8 mouse cellular contexts compared by ENCODE assay signal in genomic region chr5:150263162-150263561, GRCm38 (mm10).
DNase-seq lines count a peak whose midpoint lies in the region; ATAC-seq and TF ChIP-seq lines count a peak whose summit lies in the region.
"Had no signal": no experiment of that assay in that cellular context is flagged by ENCODE, and none has a peak within 500 bp of the region (broad histone marks: within the 10 kb centered on the region; RNA-seq: fewer than 3 reads in every experiment).

No protein-coding gene starts in this region.

- H3K36me3 ChIP-seq in hindbrain, embryonic 15.5 days = no peaks in the 10 kb centered on the region
- no peaks in the 10 kb centered on the region for H3K36me3 ChIP-seq in hindbrain, embryonic 10.5 days
- H3K36me3 ChIP-seq in hindbrain, postnatal 0 days (ENCODE audit: insufficient read depth, low read length) = no peaks in the 10 kb centered on the region
- H3K36me3 ChIP-seq: midbrain, embryonic 12.5 days had no signal

- H3K4me2 ChIP-seq in hindbrain, embryonic 15.5 days = peak overlapping the region; percentile 69
- H3K4me2 ChIP-seq in hindbrain, postnatal 0 days (ENCODE audit: low read depth, low read length) = peak overlapping the region; percentile 67
- H3K4me2 ChIP-seq: midbrain, embryonic 12.5 days had no signal

- ATAC-seq in hindbrain, embryonic 15.5 days (ENCODE audit: low FRiP score, low read depth) = no peak
- no peak for ATAC-seq in hindbrain, postnatal 0 days
- ATAC-seq in erythroid progenitor cell, adult 5-6 weeks (replicated peaks; ENCODE audit: low FRiP score, poor library complexity, severe bottlenecking) = no peak

- H3K9ac ChIP-seq in hindbrain, embryonic 15.5 days = no peak overlapping the region
- no peak overlapping the region for H3K9ac ChIP-seq in hindbrain, postnatal 0 days (replicated peaks; ENCODE audit: low read length)
- H3K9ac ChIP-seq: midbrain, embryonic 12.5 days had no signal

- peak overlapping the region; percentile 58; the same call in 1 of the 2 replicates for H3K4me3 ChIP-seq in hindbrain, embryonic 15.5 days
- no peak overlapping the region for H3K4me3 ChIP-seq in hindbrain, embryonic 10.5 days
- H3K4me3 ChIP-seq in bone marrow, adult 2 months (replicated peaks; ENCODE audit: control insufficient read depth, low read depth, low read length) = no peak overlapping the region
- H3K4me3 ChIP-seq in hindbrain, postnatal 0 days (ENCODE audit: low read length) = no peak overlapping the region
- H3K4me3 ChIP-seq: midbrain, embryonic 12.5 days had no signal

- H3K27me3 ChIP-seq in hindbrain, embryonic 15.5 days = no peaks in the 10 kb centered on the region
- H3K27me3 ChIP-seq in hindbrain, embryonic 10.5 days (ENCODE audit: insufficient read depth, poor library complexity, severe bottlenecking) = peaks cover 7% of the 10 kb centered on the region
- no peaks in the 10 kb centered on the region for H3K27me3 ChIP-seq in hindbrain, postnatal 0 days (ENCODE audit: insufficient read depth, low read length)
- H3K27me3 ChIP-seq: midbrain, embryonic 12.5 days had no signal

- no peak for TF ChIP-seq CTCF in bone marrow, adult 2 months (IDR thresholded peaks at IDR 0.05; ENCODE audit: control insufficient read depth, insufficient read depth, low read length)
- TF ChIP-seq CTCF in hindbrain, postnatal 0 days (IDR thresholded peaks at IDR 0.05; ENCODE audit: low read depth) = no peak

- TF ChIP-seq POLR2A in bone marrow, adult 2 months (IDR thresholded peaks at IDR 0.05; ENCODE audit: borderline replicate concordance, control insufficient read depth, low read depth, low read length) = no peak

- H3K27ac ChIP-seq in hindbrain, embryonic 15.5 days (replicated peaks) = no peak overlapping the region; the same call in 1 of the 2 replicates
- no peak overlapping the region for H3K27ac ChIP-seq in hindbrain, embryonic 10.5 days
- peak overlapping the region; percentile 24; the same call in 1 of the 2 replicates for H3K27ac ChIP-seq in bone marrow, adult 2 months (ENCODE audit: control insufficient read depth, insufficient read depth, low read depth, low read length, poor library complexity)
- no peak overlapping the region for H3K27ac ChIP-seq in hindbrain, postnatal 0 days
- H3K27ac ChIP-seq: midbrain, embryonic 12.5 days had no signal

- WGBS in hindbrain, embryonic 15.5 days = 76% methylated on average over 12 of the region's 12 CpGs
- WGBS in hindbrain, embryonic 10.5 days = 83% methylated on average over 12 of the region's 12 CpGs
- WGBS in bone marrow, adult 2 months = 40% methylated on average over 12 of the region's 12 CpGs
- whole genome bisulfite sequencing in hindbrain, postnatal 0 days = 70% methylated on average over 12 of the region's 12 CpGs

- no peaks in the 10 kb centered on the region for H3K9me3 ChIP-seq in hindbrain, embryonic 15.5 days
- H3K9me3 ChIP-seq in hindbrain, embryonic 10.5 days = 0 out of 2 replicates have a peak, but pooled peaks cover 2% of the 10 kb centered on the region
- no peaks in the 10 kb centered on the region for H3K9me3 ChIP-seq in hindbrain, postnatal 0 days (ENCODE audit: low read length)
- H3K9me3 ChIP-seq: midbrain, embryonic 12.5 days had no signal

- DNase-seq in hindbrain, embryonic 10.5 days (ENCODE audit: low spot score) = no peak
- DNase-seq in heart, adult 18-20 months = peak; percentile 58 to 62
- no peak for DNase-seq in hindbrain, postnatal 0 days (ENCODE audit: low spot score)
- no peak for DNase-seq in adrenal gland, postnatal 10 days

- H3K4me1 ChIP-seq in hindbrain, embryonic 15.5 days (replicated peaks) = peaks cover 49% of the 10 kb centered on the region
- H3K4me1 ChIP-seq in hindbrain, embryonic 10.5 days (replicated peaks) = peaks cover 18% of the 10 kb centered on the region
- H3K4me1 ChIP-seq in bone marrow, adult 2 months (ENCODE audit: control insufficient read depth, insufficient read depth, low read length) = peaks cover 1% of the 10 kb centered on the region; the same call in 1 of the 2 replicates
- peaks cover 7% of the 10 kb centered on the region for H3K4me1 ChIP-seq in hindbrain, postnatal 0 days (ENCODE audit: insufficient read depth, low read length)

Comparison
In these comparisons a context has a peak if more than half of its experiments do, and no peak if none do; other contexts are left out.
1. DNase-seq: peak in heart, adult 18-20 months (2 of 2); none in hindbrain, embryonic 10.5 days (single experiment), hindbrain, postnatal 0 days (single experiment) and adrenal gland, postnatal 10 days (single experiment).